Mouse (Mus musculus) E14TG2a.4 (cell line): ENCODE measurements around the gene Dzank1.

Source experiments
- H3K27me3 ChIP-seq: 2 replicates; pipeline ENCODE4 v1.6.1; 2014; ENCODE audit warnings: low read length, control low read depth; ENCODE audit not compliant: insufficient read depth
- H3K36me3 ChIP-seq: 2 replicates; pipeline ENCODE4 v1.6.1; 2014; ENCODE audit warnings: low read length, control low read depth; ENCODE audit not compliant: insufficient read depth
- H3K4me1 ChIP-seq: replicated peaks from 2 replicates; pipeline ENCODE4 v1.6.1; 2014; ENCODE audit warnings: low read depth, low read length, control low read depth
- H3K4me3 ChIP-seq: replicated peaks from 2 replicates; pipeline ENCODE4 v1.5.1; 2014; ENCODE audit warnings: mild to moderate bottlenecking, low read length
- H3K9me3 ChIP-seq: 2 replicates; pipeline ENCODE4 v1.6.1; 2014; ENCODE audit warnings: low read length, control low read depth
- CTCF ChIP-seq: conservative IDR thresholded peaks from 2 replicates; pipeline ENCODE4 v1.5.1; 2014; ENCODE audit warnings: low read length
- NANOG ChIP-seq: IDR thresholded peaks from 2 replicates; pipeline ENCODE4 v1.6.1; 2014; ENCODE audit warnings: borderline replicate concordance, low read length, mixed read lengths
- POU5F1 ChIP-seq: IDR thresholded peaks from 2 replicates; pipeline ENCODE4 v1.6.1; 2014; ENCODE audit warnings: low read length, borderline replicate concordance

The Dzank1 gene

GRCm38 (mm10) chr2:144526981-144527820 is at the start of gene Dzank1, which contains the start of gene Polr3f:
Gene Dzank1 (minus strand): TSS chr2:144527414.
Gene Polr3f (plus strand): TSS chr2:144527718.
- peaks cover 13% of the 10 kb centered on the region for H3K27me3 ChIP-seq
- H3K4me3 ChIP-seq: peak within 1 kb of the TSS; percentile 97
- TF ChIP-seq POU5F1 (no peak), NANOG (no peak), CTCF (no peak)
- H3K36me3 ChIP-seq: peaks cover 25% of the 10 kb centered on the region
- H3K4me1 ChIP-seq: peaks cover 20% of the 10 kb centered on the region
- H3K9me3 ChIP-seq: no peaks in the 10 kb centered on the region

- Histone ChIP-seq H3K36me3 (peaks cover 8% of the 10 kb centered on the region; the same call in 1 of the 2 replicates), H3K9me3 (no peaks in the 10 kb centered on the region), H3K4me1 (peaks cover under 1% of the 10 kb centered on the region; the same call in 1 of the 2 replicates), H3K4me3 (peak within 1 kb of the TSS; percentile 88), H3K27me3 (no peaks in the 10 kb centered on the region)
- TF ChIP-seq POU5F1 (no peak), CTCF (no peak), NANOG (no peak)
These were observed 28.8 kb upstream of the Dzank1 start, which contains the start of gene Sec23b for GRCm38 (mm10) chr2:144555820-144556552. Gene Sec23b (plus strand): TSS chr2:144556229.

GRCm38 (mm10) chr2:144555286-144555819 is 28.1 kb upstream of the Dzank1 start:
- TF ChIP-seq CTCF (no peak), NANOG (no peak), POU5F1 (no peak)
- H3K4me3 ChIP-seq: peak overlapping the region; percentile 88

GRCm38 (mm10) chr2:144553905-144554304 is 26.7 kb upstream of the Dzank1 start:
- no peak overlapping the region for H3K4me3 ChIP-seq
- no peaks in the 10 kb centered on the region for H3K9me3 ChIP-seq
- H3K4me1 ChIP-seq: peaks cover 3% of the 10 kb centered on the region; the same call in 1 of the 2 replicates
- H3K27me3 ChIP-seq: no peaks in the 10 kb centered on the region
- TF ChIP-seq NANOG: no peak
- no peak for TF ChIP-seq CTCF
- no peak for TF ChIP-seq POU5F1
- H3K36me3 ChIP-seq: no peaks in the 10 kb centered on the region; the same call in 1 of the 2 replicates

More at GRCm38 (mm10) chr2:144555286-144555819, 28.1 kb upstream of the Dzank1 start:
- peaks cover 3% of the 10 kb centered on the region; the same call in 1 of the 2 replicates for H3K4me1 ChIP-seq
- no peaks in the 10 kb centered on the region for H3K27me3 ChIP-seq
- peaks cover 8% of the 10 kb centered on the region; the same call in 1 of the 2 replicates for H3K36me3 ChIP-seq
- no peaks in the 10 kb centered on the region for H3K9me3 ChIP-seq

- H3K4me1 ChIP-seq: 0 out of 2 replicates have a peak, but pooled peaks cover 3% of the 10 kb centered on the region
- no peaks in the 10 kb centered on the region for H3K27me3 ChIP-seq
- TF ChIP-seq POU5F1 (no peak), NANOG (no peak), CTCF (no peak)
- no peaks in the 10 kb centered on the region for H3K9me3 ChIP-seq
- H3K36me3 ChIP-seq: peaks cover 22% of the 10 kb centered on the region
- peak within 1 kb of the TSS; percentile 86 for H3K4me3 ChIP-seq
These were observed 23.3 kb upstream of the Dzank1 start, which contains the start of gene Rbbp9 for GRCm38 (mm10) chr2:144550529-144550928. Gene Rbbp9 (minus strand): TSS chr2:144550869.

GRCm38 (mm10) chr2:144547559-144547958 is 20.3 kb upstream of the Dzank1 start:
- peaks cover 46% of the 10 kb centered on the region for H3K36me3 ChIP-seq

GRCm38 (mm10) chr2:144545481-144545880 is 18.3 kb upstream of the Dzank1 start:
- no peak for TF ChIP-seq NANOG
- H3K9me3 ChIP-seq: no peaks in the 10 kb centered on the region
- peaks cover 60% of the 10 kb centered on the region for H3K36me3 ChIP-seq
- H3K4me1 ChIP-seq: no peaks in the 10 kb centered on the region
- no peaks in the 10 kb centered on the region for H3K27me3 ChIP-seq
- H3K4me3 ChIP-seq: no peak overlapping the region

More at GRCm38 (mm10) chr2:144547559-144547958, 20.3 kb upstream of the Dzank1 start:
- no peaks in the 10 kb centered on the region for H3K27me3 ChIP-seq
- TF ChIP-seq POU5F1 (no peak), CTCF (no peak), NANOG (no peak)
- H3K4me3 ChIP-seq: no peak overlapping the region
- H3K4me1 ChIP-seq: 0 out of 2 replicates have a peak, but pooled peaks cover 3% of the 10 kb centered on the region
- no peaks in the 10 kb centered on the region for H3K9me3 ChIP-seq

- H3K4me1 ChIP-seq: no peaks in the 10 kb centered on the region
These were observed 17.8 kb upstream of the Dzank1 start for GRCm38 (mm10) chr2:144545061-144545460.

More at GRCm38 (mm10) chr2:144545061-144545460, 17.8 kb upstream of the Dzank1 start:
- no peak overlapping the region for H3K4me3 ChIP-seq
- no peak for TF ChIP-seq POU5F1
- TF ChIP-seq NANOG: no peak
- no peak for TF ChIP-seq CTCF
- no peaks in the 10 kb centered on the region for H3K27me3 ChIP-seq
- H3K9me3 ChIP-seq: no peaks in the 10 kb centered on the region
- peaks cover 64% of the 10 kb centered on the region for H3K36me3 ChIP-seq
